Mouse (Mus musculus): ENCODE measurements around the gene Mansc1. TPM values are rescaled to one million over a fixed set of nuclear protein-coding genes. Genes with fewer than 3 reads are reported as not detected.
A peak's percentile ranks its signal among the peaks of the same experiment; 100 is the strongest.
"Not testable (repeated sequence)": the region's sequence is repeated elsewhere in the genome, so short reads cannot be mapped to it uniquely, and the experiment has no call there.

Mansc1 gene
- total RNA-seq (2021): 1 to 10 TPM in 1 of 2 experiments, under 1 TPM in 1; 0.98 to 1.1 TPM
- long read RNA-seq, experiment 1, partial matches to known transcripts: 0 of 1 reads
- long read RNA-seq, experiment 1, other reads (novel, unspliced or antisense): 0 of 1 reads
- long read RNA-seq, experiment 2: 0 reads

DNA sequence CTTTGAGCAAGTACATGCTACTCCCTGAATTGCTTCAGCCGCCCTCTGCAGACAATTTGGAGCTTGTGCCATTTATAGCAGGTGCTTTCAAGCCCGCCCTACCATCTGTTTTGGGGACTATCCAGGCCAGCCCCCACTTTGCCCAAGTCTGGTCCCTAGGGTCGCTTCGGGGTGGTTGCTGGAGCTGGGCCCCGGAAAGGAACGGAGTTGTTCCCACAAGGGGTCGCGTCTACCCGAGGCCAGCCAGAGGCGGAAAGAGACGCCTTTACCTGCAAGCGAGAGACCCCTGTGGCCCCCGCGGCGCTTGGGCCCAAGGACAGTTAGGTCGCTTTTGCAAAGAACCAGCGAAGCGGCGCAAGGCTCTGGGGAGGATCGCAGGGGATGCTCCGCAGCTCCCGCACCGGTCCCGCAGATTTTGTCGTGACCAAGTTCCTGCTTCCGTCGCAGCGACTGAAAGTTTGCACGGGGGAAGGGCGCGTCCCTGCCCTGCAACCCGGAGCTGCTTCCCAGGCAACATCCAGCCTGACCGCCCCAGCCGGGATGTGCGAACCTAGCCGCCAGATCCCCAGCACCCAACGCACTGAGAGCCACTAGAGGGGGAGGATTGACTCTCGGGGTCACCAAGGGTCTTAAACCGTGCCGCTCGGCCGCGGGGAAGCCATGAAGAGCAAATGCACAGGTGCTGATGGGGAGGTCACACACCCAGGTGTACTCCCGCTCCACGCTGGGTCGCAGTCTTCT is at the start of gene Mansc1:
Gene Mansc1 (minus strand): TSS at position 542 of the 741 bp plus-strand sequence.
- peak within 1 kb of the TSS; percentile 82 for H3K27ac ChIP-seq
- intact Hi-C loops (cut with DNase I): no loop called here

DNA sequence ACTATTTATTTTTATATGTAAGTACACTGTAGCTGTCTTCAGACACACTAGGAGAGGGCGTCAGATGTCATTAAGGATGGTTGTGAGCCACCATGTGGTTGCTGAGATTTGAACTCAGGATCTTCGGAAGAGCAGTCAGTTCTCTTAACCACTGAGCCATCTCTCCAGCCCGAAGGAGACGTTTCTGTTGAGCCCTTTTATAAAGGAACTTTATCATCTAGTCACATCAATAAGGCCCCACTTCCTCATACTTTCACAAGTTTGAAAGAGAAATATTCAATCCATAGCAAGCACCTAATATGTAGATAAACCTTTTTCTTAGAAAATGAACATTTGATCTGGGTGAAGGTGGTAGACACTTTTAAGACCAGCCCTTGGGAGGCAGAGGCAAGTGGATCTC is 47.0 kb upstream of the Mansc1 start:
- intact Hi-C loops (cut with DNase I); H3K4me3 ChIP-seq; H3K27ac ChIP-seq; DNase-seq: not testable (repeated sequence)

More for the DNA sequence above, at the start of gene Mansc1:
- no peak for TF ChIP-seq CTCF (IDR thresholded peaks at IDR 0.05)
- peak within 1 kb of the TSS; percentile 79 for H3K4me3 ChIP-seq
- peak; percentile 65 for DNase-seq

DNA sequence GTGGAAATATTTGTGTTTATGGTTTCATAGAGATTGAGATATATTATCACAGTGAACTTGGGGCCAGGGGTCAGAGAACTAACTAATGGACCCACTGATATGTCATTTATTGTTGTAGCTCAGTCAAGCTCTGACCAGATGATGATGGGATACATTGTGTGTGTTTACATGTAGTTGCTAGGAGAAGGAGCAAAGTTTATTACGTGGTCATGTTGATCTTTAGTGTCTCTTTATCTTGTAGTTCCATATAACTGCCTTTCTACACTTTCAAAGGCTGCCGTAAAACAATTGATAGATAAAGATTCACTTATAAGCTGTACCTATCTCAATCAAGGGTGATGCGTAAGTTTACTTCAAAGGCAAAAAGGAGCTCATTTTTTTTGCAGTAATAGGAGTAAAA is 45.7 kb upstream of the Mansc1 start:
- intact Hi-C loops (cut with DNase I): no loop called here
- Histone ChIP-seq H3K4me3 (no peak overlapping the region), H3K27ac (no peak overlapping the region)
- no peak for TF ChIP-seq CTCF (IDR thresholded peaks at IDR 0.05)
- no peak for DNase-seq

DNA sequence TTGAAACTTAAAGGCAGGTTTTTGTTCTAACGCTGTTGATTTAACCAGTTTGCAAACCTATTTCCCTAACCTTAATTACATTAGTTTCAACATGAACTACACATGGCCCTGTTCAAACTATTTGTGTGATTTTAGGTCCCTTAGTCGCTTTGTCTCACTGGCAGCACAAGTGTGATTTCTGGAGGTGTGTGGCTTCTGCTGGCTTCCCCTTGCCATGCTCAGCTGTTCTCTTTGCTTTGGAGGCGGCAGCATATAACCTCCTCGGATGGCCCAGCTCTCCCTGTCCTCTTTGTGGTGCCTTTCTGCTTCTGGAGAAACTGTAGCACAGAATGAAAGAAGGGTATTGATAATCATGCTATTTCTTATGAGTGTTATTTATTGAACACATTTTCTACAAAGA is 45.2 kb upstream of the Mansc1 start:
- Histone ChIP-seq H3K27ac (no peak overlapping the region), H3K4me3 (no peak overlapping the region)
- no peak for DNase-seq
- intact Hi-C loops (cut with DNase I): no loop called here
- no peak for TF ChIP-seq CTCF (IDR thresholded peaks at IDR 0.05)

DNA sequence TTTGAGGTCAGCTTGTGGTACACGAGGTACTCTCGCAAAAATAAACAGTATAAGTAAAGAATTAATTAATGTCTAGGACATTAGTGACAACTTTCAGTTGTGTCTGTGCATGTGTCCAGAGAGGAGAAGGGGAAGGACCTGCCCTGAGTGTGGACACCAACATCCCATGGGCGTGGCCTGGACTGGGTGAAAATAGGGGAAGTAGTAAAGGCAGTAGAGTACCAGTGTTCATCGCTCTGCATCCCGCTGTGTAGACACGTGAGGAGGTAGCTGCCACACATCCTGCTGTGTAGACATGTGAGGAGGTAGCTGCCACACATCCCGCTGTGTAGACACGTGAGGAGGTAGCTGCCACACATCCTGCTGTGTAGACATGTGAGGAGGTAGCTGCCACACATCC is 41.4 kb upstream of the Mansc1 start:
- intact Hi-C loops (cut with DNase I); DNase-seq; H3K27ac ChIP-seq; H3K4me3 ChIP-seq: not testable (repeated sequence)

DNA sequence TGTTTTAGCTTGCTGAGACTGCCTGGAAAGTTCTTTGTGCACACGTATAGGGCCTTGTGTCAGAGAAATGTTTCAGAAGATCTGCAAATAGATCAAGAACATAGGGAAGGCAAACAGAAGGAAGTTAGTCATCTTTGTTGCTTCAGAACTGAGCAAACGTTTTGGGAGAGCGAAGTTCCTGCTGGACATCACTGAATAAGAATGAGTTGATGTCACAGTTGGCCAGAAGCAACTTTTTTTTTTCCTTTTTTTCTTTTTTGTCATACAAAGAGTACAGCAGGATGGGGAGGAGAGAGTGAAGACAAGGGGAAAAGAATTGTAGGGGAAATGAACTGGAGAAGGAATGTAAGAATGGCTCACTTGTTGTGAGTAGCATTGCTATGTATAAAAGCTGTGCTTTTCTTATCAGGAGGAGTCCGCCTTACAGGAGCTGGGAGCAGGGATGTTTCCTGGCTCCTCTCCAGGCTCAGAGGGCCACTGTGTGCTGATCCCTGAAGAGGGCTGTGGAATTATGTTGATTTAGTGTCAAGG is 38.7 kb upstream of the Mansc1 start:
- Histone ChIP-seq H3K4me3 (no peak overlapping the region), H3K27ac (peak overlapping the region; percentile 72)
- no peak for TF ChIP-seq CTCF (IDR thresholded peaks at IDR 0.05)
- DNase-seq: peak; percentile 30
- intact Hi-C loops (cut with DNase I): no loop called here

DNA sequence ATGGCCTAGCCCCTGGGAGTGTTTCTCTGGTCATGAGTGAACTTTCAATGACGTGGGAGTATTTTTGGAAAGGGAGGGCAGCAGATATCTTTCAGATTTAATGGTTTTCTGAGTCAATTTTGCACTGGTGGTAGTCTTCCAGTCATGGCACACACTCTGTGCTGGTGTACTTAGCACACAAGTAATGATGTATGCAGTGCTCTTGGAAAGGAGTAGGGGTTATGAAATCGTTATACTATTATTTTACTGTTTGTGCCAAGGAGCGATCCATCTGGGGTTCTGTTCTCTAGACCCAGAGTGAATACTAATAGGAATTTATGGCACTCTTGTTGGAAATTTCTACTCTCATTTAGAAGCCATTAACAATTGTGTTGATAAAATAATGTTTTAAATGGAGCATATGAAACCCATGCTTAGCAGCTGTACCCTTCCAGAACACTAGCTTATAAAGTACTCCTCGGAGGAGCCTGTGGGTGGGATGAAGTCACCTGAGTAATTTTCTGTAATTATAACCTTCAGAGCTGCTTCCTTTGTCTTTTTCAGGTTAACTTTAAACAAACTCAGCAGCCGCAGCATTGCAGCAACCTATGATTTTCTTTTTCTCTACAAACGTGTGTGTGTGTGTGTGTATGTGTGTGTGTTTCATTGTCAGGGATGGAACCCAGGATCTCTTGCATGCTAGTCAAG is 37.0 kb upstream of the Mansc1 start:
- intact Hi-C loops (cut with DNase I): no loop called here
- Histone ChIP-seq H3K4me3 (no peak overlapping the region), H3K27ac (peak overlapping the region; percentile 72)
- no peak for TF ChIP-seq CTCF (IDR thresholded peaks at IDR 0.05)
- no peak for DNase-seq

DNA sequence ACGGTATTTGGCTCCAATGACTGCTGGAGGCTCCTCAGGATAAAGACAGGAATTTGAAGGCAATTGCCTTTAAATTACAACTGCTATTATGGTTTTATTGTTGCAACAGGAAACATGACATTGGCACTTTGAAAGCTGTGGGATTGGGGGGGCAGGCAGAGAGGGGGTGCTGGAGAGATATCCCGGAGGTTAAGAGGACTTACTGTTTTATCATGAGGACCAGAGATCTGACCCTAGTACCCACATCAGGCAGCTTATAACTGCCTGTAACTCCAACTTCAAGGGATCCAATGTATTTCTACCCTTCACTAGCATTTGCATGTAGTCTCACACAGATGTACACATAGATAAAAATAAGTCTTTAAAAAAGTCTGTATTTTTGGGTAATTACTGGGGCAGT is 36.2 kb upstream of the Mansc1 start:
- DNase-seq: no peak
- intact Hi-C loops (cut with DNase I): no loop called here
- H3K27ac ChIP-seq: peak overlapping the region; percentile 72
- no peak for TF ChIP-seq CTCF (IDR thresholded peaks at IDR 0.05)
- H3K4me3 ChIP-seq: no peak overlapping the region

DNA sequence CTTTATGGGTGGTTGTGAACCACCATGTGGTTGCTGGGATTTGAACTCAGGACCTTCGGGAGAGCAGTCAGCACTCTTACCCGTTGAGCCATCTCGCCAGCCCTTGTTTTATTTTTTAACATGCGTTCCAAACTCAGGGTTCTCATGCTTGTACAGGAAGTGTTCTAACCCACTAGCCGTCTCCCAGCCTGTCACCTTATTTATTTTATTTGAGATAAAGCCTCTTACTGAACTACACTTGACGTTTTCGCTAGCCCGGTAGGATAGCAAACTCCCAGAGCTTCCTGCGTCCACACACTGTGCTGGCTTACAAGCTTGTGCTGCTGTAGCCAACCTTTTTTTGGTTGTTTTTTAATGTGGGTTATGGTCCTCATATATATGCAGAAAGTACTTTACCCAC is 33.5 kb upstream of the Mansc1 start:
- Histone ChIP-seq H3K27ac (no peak overlapping the region), H3K4me3 (no peak overlapping the region)
- 0 out of 2 replicates have a peak, but pooled peaks have one; percentile 2 for TF ChIP-seq CTCF (IDR thresholded peaks at IDR 0.05)
- no peak for DNase-seq
- intact Hi-C loops (cut with DNase I): no loop called here

DNA sequence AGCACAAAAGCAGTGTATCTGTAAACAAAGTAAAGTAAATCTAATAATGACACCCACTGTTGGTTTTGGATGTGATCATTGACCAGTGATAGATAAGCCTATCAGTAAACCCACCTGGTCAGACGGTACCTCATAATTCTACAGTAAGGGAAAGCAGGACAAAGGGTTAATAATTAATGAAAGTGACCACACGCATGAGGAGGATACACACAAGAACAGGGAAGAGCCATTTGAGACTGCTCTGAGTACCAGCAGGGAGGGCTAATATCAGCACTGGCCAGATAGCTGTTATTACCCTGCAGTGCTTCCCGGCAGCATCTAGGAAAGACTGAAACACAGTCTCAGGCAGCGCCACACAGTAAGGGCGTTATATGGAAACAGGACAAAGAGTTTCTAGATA is 32.3 kb upstream of the Mansc1 start:
- DNase-seq: no peak
- Histone ChIP-seq H3K4me3 (no peak overlapping the region), H3K27ac (no peak overlapping the region)
- no peak for TF ChIP-seq CTCF (IDR thresholded peaks at IDR 0.05)
- intact Hi-C loops (cut with DNase I): loop anchor here (5.0 kb wide), 1 partner anchor 33 kb away; no protein-coding TSS in a partner anchor

DNA sequence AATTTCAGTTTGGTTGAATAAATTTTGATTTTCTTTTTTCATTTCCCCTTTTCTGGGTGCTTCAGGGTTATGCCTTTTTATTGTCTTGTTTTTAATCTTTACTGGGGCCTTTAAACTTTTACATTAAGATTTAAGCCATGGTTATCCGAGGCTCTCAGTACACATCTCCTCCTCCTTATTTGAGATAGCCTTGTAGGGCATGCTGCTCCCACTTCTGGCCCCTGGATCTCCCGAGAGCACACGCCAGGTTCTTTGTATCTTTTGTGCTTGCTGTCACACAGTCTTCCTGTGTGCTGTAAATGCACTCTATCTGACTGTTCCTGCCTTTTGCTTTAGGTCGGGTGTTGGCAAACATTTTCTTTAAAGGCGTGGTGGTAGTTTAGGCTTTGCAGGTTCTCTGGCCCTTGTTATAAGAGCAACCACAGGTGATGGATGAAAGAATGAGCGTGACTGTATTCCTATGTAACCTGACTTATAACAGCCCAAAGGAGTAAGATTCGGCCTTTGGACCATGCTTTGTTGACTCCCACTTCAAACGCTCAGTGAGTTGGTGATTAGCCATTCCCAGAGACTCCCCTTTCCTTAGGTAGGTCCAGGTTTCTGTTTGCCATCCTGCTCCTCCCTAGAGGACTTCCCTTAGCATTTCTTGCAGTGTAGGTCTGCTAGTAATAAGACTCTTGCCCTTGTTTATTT is 28.6 kb upstream of the Mansc1 start:
- Histone ChIP-seq H3K27ac (no peak overlapping the region), H3K4me3 (no peak overlapping the region)
- intact Hi-C loops (cut with DNase I): loop anchor here (1.0 to 5.0 kb wide), 2 partner anchors 36 to 133 kb away; no protein-coding TSS in a partner anchor
- DNase-seq: no peak
- TF ChIP-seq CTCF (IDR thresholded peaks at IDR 0.05): no peak

All from gastrocnemius, adult 2 months (tissue).